Mouse (Mus musculus) spleen, adult 2 months (tissue): ENCODE results near the gene Arl4c.

Source experiments
- CTCF ChIP-seq: fragments of 200-500 bp; IDR thresholded peaks from 2 replicates; pipeline ENCODE4 v1.5.1; 2011; ENCODE audit warnings: mild to moderate bottlenecking, inconsistent platforms; ENCODE audit not compliant: insufficient read depth, insufficient read length, insufficient replicate concordance; ENCODE audit errors: extremely low read depth
- POLR2A ChIP-seq: fragments of 200-500 bp; IDR thresholded peaks from 2 replicates; pipeline ENCODE4 v1.6.1; 2011; ENCODE audit warnings: low read depth, low read length, inconsistent platforms

DNA sequence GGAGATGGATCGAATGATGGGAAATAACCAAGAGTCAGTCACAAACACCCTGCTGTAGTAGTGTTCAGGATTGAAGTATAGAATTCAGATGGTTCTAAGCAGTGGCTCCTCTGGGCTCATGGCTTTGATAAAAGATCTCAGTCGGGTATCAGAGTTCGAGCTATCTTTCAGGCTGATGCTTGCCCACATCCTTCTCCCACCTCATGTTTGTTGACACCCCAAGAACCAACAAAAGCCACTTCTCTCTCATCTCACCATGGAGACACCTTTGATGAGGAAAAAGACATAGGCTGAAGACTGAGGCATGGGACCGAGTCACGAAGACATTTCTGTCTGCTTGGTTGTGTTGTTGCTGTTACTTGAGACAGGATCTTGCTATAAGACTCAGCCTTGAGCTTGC, 57.6 kb downstream of the Arl4c start:
- no peak for TF ChIP-seq CTCF
- no peak for TF ChIP-seq POLR2A
